Mouse (Mus musculus): ENCODE measurements around the gene Dpysl4.
A peak's percentile ranks its signal among the peaks of the same experiment; 100 is the strongest.

- peak; percentile 77 for TF ChIP-seq CTCF (conservative IDR thresholded peaks at IDR 0.05; ENCODE audit: low read length)
- no peak for TF ChIP-seq POU5F1 (IDR thresholded peaks at IDR 0.05; ENCODE audit: borderline replicate concordance, low read length)
Measured at GRCm38 (mm10) chr7:139068182-139068623, 17.6 kb upstream of the Dpysl4 start.

All from E14TG2a.4 (cell line).